21 mouse cellular contexts compared by ENCODE assay signal in genomic region chr5:115355070-115355469, GRCm38 (mm10). TPM values are rescaled to one million over a fixed set of nuclear protein-coding genes. Genes with fewer than 3 reads are reported as not detected.
DNase-seq lines count a peak whose midpoint lies in the region; ATAC-seq and TF ChIP-seq lines count a peak whose summit lies in the region.
"Had no signal": no experiment of that assay in that cellular context is flagged by ENCODE, and none has a peak within 500 bp of the region (broad histone marks: within the 10 kb centered on the region; RNA-seq: fewer than 3 reads in every experiment).

No protein-coding gene starts in this region.

- no peak overlapping the region for H3K4me3 ChIP-seq in hindbrain, embryonic 10.5 days
- no peak overlapping the region for H3K4me3 ChIP-seq in hindbrain, embryonic 12.5 days
- H3K4me3 ChIP-seq in midbrain, embryonic 10.5 days = no peak overlapping the region
- no peak overlapping the region for H3K4me3 ChIP-seq in midbrain, embryonic 16.5 days (ENCODE audit: low read depth, low read length)
- peak overlapping the region; percentile 43; the same call in 1 of the 2 replicates for H3K4me3 ChIP-seq in E14TG2a.4 (replicated peaks; ENCODE audit: low read length)
- H3K4me3 ChIP-seq: heart, embryonic 12.5 days; heart, embryonic 15.5 days; hindbrain, embryonic 15.5 days had no signal

- ATAC-seq in hindbrain, embryonic 12.5 days (ENCODE audit: low FRiP score) = no peak
- ATAC-seq in midbrain, embryonic 16.5 days = no peak
- ATAC-seq: CD4-positive, CD25-positive, alpha-beta regulatory T cell, adult 4 months; forebrain, embryonic 14.5 days; Patski had no signal

- DNase-seq in hindbrain, embryonic 10.5 days (ENCODE audit: low spot score) = no peak
- no peak for DNase-seq in midbrain, embryonic 10.5 days (ENCODE audit: low spot score)
- no peak for DNase-seq in thymus, postnatal 14 days
- DNase-seq: adrenal gland, postnatal 10 days; adrenal gland, postnatal 36 days; cerebellum, adult 18-20 months; cerebellum, adult 9-10 months; cerebellum, postnatal 14 days; gastrocnemius, postnatal 36 days; heart, postnatal 10 days; heart, postnatal 36 days had no signal

- no peaks in the 10 kb centered on the region for H3K36me3 ChIP-seq in hindbrain, embryonic 10.5 days
- no peaks in the 10 kb centered on the region for H3K36me3 ChIP-seq in hindbrain, embryonic 12.5 days
- H3K36me3 ChIP-seq in midbrain, embryonic 10.5 days = no peaks in the 10 kb centered on the region
- H3K36me3 ChIP-seq in midbrain, embryonic 16.5 days (ENCODE audit: control insufficient read depth, insufficient read depth, low read length) = no peaks in the 10 kb centered on the region
- no peaks in the 10 kb centered on the region for H3K36me3 ChIP-seq in E14TG2a.4 (ENCODE audit: insufficient read depth, low read length)
- H3K36me3 ChIP-seq: G1E; heart, embryonic 12.5 days; heart, embryonic 15.5 days; hindbrain, embryonic 15.5 days had no signal

- H3K4me2 ChIP-seq in hindbrain, embryonic 12.5 days (replicated peaks) = no peak overlapping the region
- H3K4me2 ChIP-seq in midbrain, embryonic 16.5 days (ENCODE audit: low read length) = no peak overlapping the region
- H3K4me2 ChIP-seq: heart, embryonic 12.5 days; heart, embryonic 15.5 days; hindbrain, embryonic 15.5 days had no signal

- no peaks in the 10 kb centered on the region for H3K27me3 ChIP-seq in hindbrain, embryonic 10.5 days (ENCODE audit: insufficient read depth, poor library complexity, severe bottlenecking)
- H3K27me3 ChIP-seq in hindbrain, embryonic 12.5 days = no peaks in the 10 kb centered on the region
- H3K27me3 ChIP-seq in midbrain, embryonic 10.5 days (ENCODE audit: low read depth, poor library complexity, severe bottlenecking) = no peaks in the 10 kb centered on the region
- H3K27me3 ChIP-seq in midbrain, embryonic 16.5 days (ENCODE audit: control insufficient read depth, insufficient read depth, low read depth, low read length) = no peaks in the 10 kb centered on the region
- no peaks in the 10 kb centered on the region for H3K27me3 ChIP-seq in E14TG2a.4 (ENCODE audit: insufficient read depth, low read length)
- H3K27me3 ChIP-seq: heart, embryonic 12.5 days; heart, embryonic 15.5 days; hindbrain, embryonic 15.5 days had no signal

- H3K9me3 ChIP-seq in hindbrain, embryonic 10.5 days = no peaks in the 10 kb centered on the region; the same call in 1 of the 2 replicates
- H3K9me3 ChIP-seq in hindbrain, embryonic 12.5 days (replicated peaks) = no peaks in the 10 kb centered on the region
- H3K9me3 ChIP-seq in midbrain, embryonic 10.5 days (replicated peaks) = peaks cover 4% of the 10 kb centered on the region
- H3K9me3 ChIP-seq in midbrain, embryonic 16.5 days (replicated peaks; ENCODE audit: control insufficient read depth, low read length, poor library complexity, severe bottlenecking) = no peaks in the 10 kb centered on the region
- 0 out of 2 replicates have a peak, but pooled peaks cover 3% of the 10 kb centered on the region for H3K9me3 ChIP-seq in E14TG2a.4 (ENCODE audit: low read length)
- H3K9me3 ChIP-seq: heart, embryonic 15.5 days; hindbrain, embryonic 15.5 days had no signal

- TF ChIP-seq CTCF in E14TG2a.4 (conservative IDR thresholded peaks at IDR 0.05; ENCODE audit: low read length) = no peak

- H3K4me1 ChIP-seq in hindbrain, embryonic 10.5 days (replicated peaks) = peaks cover 19% of the 10 kb centered on the region
- 0 out of 2 replicates have a peak, but pooled peaks cover under 1% of the 10 kb centered on the region for H3K4me1 ChIP-seq in hindbrain, embryonic 12.5 days
- H3K4me1 ChIP-seq in midbrain, embryonic 10.5 days = peaks cover 26% of the 10 kb centered on the region
- no peaks in the 10 kb centered on the region for H3K4me1 ChIP-seq in midbrain, embryonic 16.5 days (ENCODE audit: control insufficient read depth, insufficient read depth, low read length)
- peaks cover 49% of the 10 kb centered on the region for H3K4me1 ChIP-seq in E14TG2a.4 (replicated peaks; ENCODE audit: low read depth, low read length)
- H3K4me1 ChIP-seq: heart, embryonic 12.5 days; hindbrain, embryonic 15.5 days had no signal

- WGBS in hindbrain, embryonic 10.5 days = 59% methylated on average over 13 of the region's 13 CpGs
- WGBS in hindbrain, embryonic 12.5 days = 64% methylated on average over 13 of the region's 13 CpGs
- WGBS in midbrain, embryonic 10.5 days = 70% methylated on average over 13 of the region's 13 CpGs
- 71% methylated on average over 13 of the region's 13 CpGs for WGBS in midbrain, embryonic 16.5 days

- H3K27ac ChIP-seq in hindbrain, embryonic 10.5 days = peak overlapping the region; percentile 56
- H3K27ac ChIP-seq in hindbrain, embryonic 12.5 days = no peak overlapping the region
- H3K27ac ChIP-seq in midbrain, embryonic 10.5 days (replicated peaks) = peak overlapping the region; percentile 61
- H3K27ac ChIP-seq in midbrain, embryonic 16.5 days (ENCODE audit: low read length) = no peak overlapping the region
- H3K27ac ChIP-seq: heart, embryonic 15.5 days; hindbrain, embryonic 15.5 days had no signal

- H3K9ac ChIP-seq in hindbrain, embryonic 12.5 days = no peak overlapping the region
- H3K9ac ChIP-seq in midbrain, embryonic 16.5 days (ENCODE audit: low read depth, low read length) = no peak overlapping the region
- H3K9ac ChIP-seq: heart, embryonic 12.5 days; heart, embryonic 15.5 days; hindbrain, embryonic 15.5 days had no signal

RNA-seq across cellular contexts. Expression of gene Cox6a1, which starts 6.3 kb away (rescaled TPM):
- 875 and 1,016 TPM in 2 replicates for polyA plus RNA-seq in hindbrain, embryonic 10.5 days (2016; fragmentation: Nextera tagmentation; extraction: Ambion mirVana)
- 728 and 823 TPM in 2 replicates for polyA plus RNA-seq in hindbrain, embryonic 12.5 days (2016; fragmentation: Nextera tagmentation; extraction: Ambion mirVana)
- polyA plus RNA-seq in midbrain, embryonic 10.5 days (2016; fragmentation: Nextera tagmentation; extraction: Ambion mirVana) = 861 and 874 TPM in 2 replicates
- polyA plus RNA-seq in midbrain, embryonic 16.5 days (2015; fragmentation: Nextera tagmentation; extraction: Ambion mirVana) = 1,007 and 1,008 TPM in 2 replicates

RNA-seq across cellular contexts. Expression of gene Triap1, which starts 14.0 kb away (rescaled TPM):
- polyA plus RNA-seq in hindbrain, embryonic 10.5 days (2016; fragmentation: Nextera tagmentation; extraction: Ambion mirVana) = 56.3 and 57.2 TPM in 2 replicates
- 49.5 and 54.5 TPM in 2 replicates for polyA plus RNA-seq in hindbrain, embryonic 12.5 days (2016; fragmentation: Nextera tagmentation; extraction: Ambion mirVana)
- 56.4 and 60.8 TPM in 2 replicates for polyA plus RNA-seq in midbrain, embryonic 10.5 days (2016; fragmentation: Nextera tagmentation; extraction: Ambion mirVana)
- polyA plus RNA-seq in midbrain, embryonic 16.5 days (2015; fragmentation: Nextera tagmentation; extraction: Ambion mirVana) = 47.9 and 52.6 TPM in 2 replicates

RNA-seq across cellular contexts. Expression of gene Gatc, which starts 14.1 kb away (rescaled TPM):
- polyA plus RNA-seq in hindbrain, embryonic 10.5 days (2016; fragmentation: Nextera tagmentation; extraction: Ambion mirVana) = 35.6 and 41.2 TPM in 2 replicates
- 31.6 and 38.6 TPM in 2 replicates for polyA plus RNA-seq in hindbrain, embryonic 12.5 days (2016; fragmentation: Nextera tagmentation; extraction: Ambion mirVana)
- polyA plus RNA-seq in midbrain, embryonic 10.5 days (2016; fragmentation: Nextera tagmentation; extraction: Ambion mirVana) = 36.9 and 41.3 TPM in 2 replicates
- 37.8 and 43.5 TPM in 2 replicates for polyA plus RNA-seq in midbrain, embryonic 16.5 days (2015; fragmentation: Nextera tagmentation; extraction: Ambion mirVana)

RNA-seq across cellular contexts. Expression of gene Srsf9, which starts 28.1 kb away (rescaled TPM):
- 383 and 387 TPM in 2 replicates for polyA plus RNA-seq in hindbrain, embryonic 10.5 days (2016; fragmentation: Nextera tagmentation; extraction: Ambion mirVana)
- 306 and 309 TPM in 2 replicates for polyA plus RNA-seq in hindbrain, embryonic 12.5 days (2016; fragmentation: Nextera tagmentation; extraction: Ambion mirVana)
- polyA plus RNA-seq in midbrain, embryonic 10.5 days (2016; fragmentation: Nextera tagmentation; extraction: Ambion mirVana) = 396 and 421 TPM in 2 replicates
- 118 and 132 TPM in 2 replicates for polyA plus RNA-seq in midbrain, embryonic 16.5 days (2015; fragmentation: Nextera tagmentation; extraction: Ambion mirVana)

RNA-seq across cellular contexts. Expression of gene Dynll1, which starts 54.3 kb away (rescaled TPM):
- polyA plus RNA-seq in hindbrain, embryonic 10.5 days (2016; fragmentation: Nextera tagmentation; extraction: Ambion mirVana) = 1,684 and 1,740 TPM in 2 replicates
- polyA plus RNA-seq in hindbrain, embryonic 12.5 days (2016; fragmentation: Nextera tagmentation; extraction: Ambion mirVana) = 1,295 and 1,383 TPM in 2 replicates
- polyA plus RNA-seq in midbrain, embryonic 10.5 days (2016; fragmentation: Nextera tagmentation; extraction: Ambion mirVana) = 1,606 and 1,767 TPM in 2 replicates
- 1,084 and 1,126 TPM in 2 replicates for polyA plus RNA-seq in midbrain, embryonic 16.5 days (2015; fragmentation: Nextera tagmentation; extraction: Ambion mirVana)

Comparison
In these comparisons a context has a peak if more than half of its experiments do, and no peak if none do; other contexts are left out.
1. H3K27ac ChIP-seq: peak in hindbrain, embryonic 10.5 days (single experiment) and midbrain, embryonic 10.5 days (single experiment); none in hindbrain, embryonic 12.5 days (single experiment) and midbrain, embryonic 16.5 days (single experiment).